Mouse (Mus musculus) CH12.LX (cell line): Measurements from ENCODE around the gene Ntrk3.

Experiments
- CTCF ChIP-seq, 2 experiments: IDR thresholded peaks in 1 of 2; conservative IDR thresholded peaks in 1 of 2; 2 replicates each; pipeline ENCODE4 v1.5.1; 2011 to 2012; ENCODE audit warnings: low read depth in 2 of 2, low read length in 2 of 2, improper control_type of control experiment in 1 of 2, inconsistent platforms in 1 of 2, mild to moderate bottlenecking in 1 of 2, moderate library complexity in 1 of 2
- ETS1 ChIP-seq: conservative IDR thresholded peaks from 2 replicates; pipeline ENCODE4 v1.6.1; 2012; ENCODE audit warnings: low read depth, mild to moderate bottlenecking, inconsistent platforms, low read length, improper control_type of control experiment, moderate library complexity
- TBP ChIP-seq: conservative IDR thresholded peaks from 2 replicates; pipeline ENCODE4 v1.6.1; 2011; ENCODE audit warnings: low read depth, low read length, improper control_type of control experiment

GRCm38 (mm10) chr7:78361341-78362309, 376.2 kb downstream of the Ntrk3 start:
- TF ChIP-seq CTCF (conservative IDR thresholded peaks at IDR 0.05 in 1 of 2, IDR thresholded peaks at IDR 0.05 in 1 of 2; ENCODE audit: low read depth in 2 of 2, low read length in 2 of 2) (no peak), TBP (no peak), ETS1 (no peak)
